Mouse (Mus musculus): ENCODE measurements at regions not wholly inside any gene's neighbourhood (a gene's known extent, or its start where the extent isn't known, plus 50 kb on each side); places are given as distances from the start of the nearest gene placed in this dataset. TPM values are rescaled to one million over a fixed set of nuclear protein-coding genes. Genes with fewer than 3 reads are reported as not detected.

- no peak for ATAC-seq (ENCODE audit: low FRiP score, low read depth)
- H3K4me3 ChIP-seq (replicated peaks; ENCODE audit: low read length) = no peak overlapping the region
- no peak overlapping the region for H3K27ac ChIP-seq (replicated peaks; ENCODE audit: low read depth, low read length)
- no peaks in the 10 kb centered on the region for H3K4me1 ChIP-seq (ENCODE audit: control insufficient read depth, insufficient read depth, low read length)
- H3K27me3 ChIP-seq (ENCODE audit: control insufficient read depth, insufficient read depth, low read length) = no peaks in the 10 kb centered on the region
- no peak for TF ChIP-seq POLR2A (IDR thresholded peaks at IDR 0.05; ENCODE audit: borderline replicate concordance, extremely low read depth, insufficient read depth, insufficient read length)
- no peak overlapping the region for H3K4me2 ChIP-seq (replicated peaks; ENCODE audit: low read depth, low read length, severe bottlenecking)
- no peaks in the 10 kb centered on the region for H3K9me3 ChIP-seq (ENCODE audit: control insufficient read depth, low read length)
- no peak for DNase-seq (ENCODE audit: low spot score)
- no peaks in the 10 kb centered on the region for H3K36me3 ChIP-seq (ENCODE audit: control insufficient read depth, insufficient read depth, low read length)
- no peak overlapping the region for H3K9ac ChIP-seq (ENCODE audit: low read depth, low read length, severe bottlenecking)
These were observed 173.0 kb downstream of the Snx13 start for GRCm38 (mm10) chr12:35220002-35220401.

GRCm38 (mm10) chr12:35216725-35217124 is 169.7 kb downstream of the Snx13 start:
- H3K4me3 ChIP-seq (replicated peaks; ENCODE audit: low read length) = no peak overlapping the region
- TF ChIP-seq POLR2A (IDR thresholded peaks at IDR 0.05; ENCODE audit: borderline replicate concordance, extremely low read depth, insufficient read depth, insufficient read length) = no peak
- H3K27me3 ChIP-seq (ENCODE audit: control insufficient read depth, insufficient read depth, low read length) = no peaks in the 10 kb centered on the region
- H3K9ac ChIP-seq (ENCODE audit: low read depth, low read length, severe bottlenecking) = no peak overlapping the region
- no peaks in the 10 kb centered on the region for H3K36me3 ChIP-seq (ENCODE audit: control insufficient read depth, insufficient read depth, low read length)
- no peak for DNase-seq (ENCODE audit: low spot score)
- H3K4me1 ChIP-seq (ENCODE audit: control insufficient read depth, insufficient read depth, low read length) = no peaks in the 10 kb centered on the region
- 67% methylated on average over 2 of the region's 2 CpGs for WGBS
- ATAC-seq (ENCODE audit: low FRiP score, low read depth) = no peak
- no peak overlapping the region for H3K4me2 ChIP-seq (replicated peaks; ENCODE audit: low read depth, low read length, severe bottlenecking)
- no peak overlapping the region for H3K27ac ChIP-seq (replicated peaks; ENCODE audit: low read depth, low read length)
- H3K9me3 ChIP-seq (ENCODE audit: control insufficient read depth, low read length) = no peaks in the 10 kb centered on the region

- H3K36me3 ChIP-seq (ENCODE audit: control insufficient read depth, insufficient read depth, low read length) = no peaks in the 10 kb centered on the region
- DNase-seq (ENCODE audit: low spot score) (no peak), ATAC-seq (ENCODE audit: low FRiP score, low read depth) (no peak)
- H3K9me3 ChIP-seq (ENCODE audit: control insufficient read depth, low read length) = no peaks in the 10 kb centered on the region
- H3K4me1 ChIP-seq (ENCODE audit: control insufficient read depth, insufficient read depth, low read length) = no peaks in the 10 kb centered on the region
- no peak overlapping the region for H3K27ac ChIP-seq (replicated peaks; ENCODE audit: low read depth, low read length)
- H3K4me2 ChIP-seq (replicated peaks; ENCODE audit: low read depth, low read length, severe bottlenecking) = no peak overlapping the region
- no peak overlapping the region for H3K9ac ChIP-seq (ENCODE audit: low read depth, low read length, severe bottlenecking)
- no peaks in the 10 kb centered on the region for H3K27me3 ChIP-seq (ENCODE audit: control insufficient read depth, insufficient read depth, low read length)
- no peak for TF ChIP-seq POLR2A (IDR thresholded peaks at IDR 0.05; ENCODE audit: borderline replicate concordance, extremely low read depth, insufficient read depth, insufficient read length)
- H3K4me3 ChIP-seq (replicated peaks; ENCODE audit: low read length) = no peak overlapping the region
These were observed 162.4 kb downstream of the Snx13 start for GRCm38 (mm10) chr12:35209399-35209798.

- no peaks in the 10 kb centered on the region for H3K36me3 ChIP-seq (ENCODE audit: control insufficient read depth, insufficient read depth, low read length)
- no peaks in the 10 kb centered on the region for H3K9me3 ChIP-seq (ENCODE audit: control insufficient read depth, low read length)
- no peak overlapping the region for H3K27ac ChIP-seq (replicated peaks; ENCODE audit: low read depth, low read length)
- H3K27me3 ChIP-seq (ENCODE audit: control insufficient read depth, insufficient read depth, low read length) = no peaks in the 10 kb centered on the region
- DNase-seq (ENCODE audit: low spot score) (no peak), ATAC-seq (ENCODE audit: low FRiP score, low read depth) (no peak)
- no peak overlapping the region for H3K4me3 ChIP-seq (replicated peaks; ENCODE audit: low read length)
- no peaks in the 10 kb centered on the region for H3K4me1 ChIP-seq (ENCODE audit: control insufficient read depth, insufficient read depth, low read length)
- no peak overlapping the region for H3K9ac ChIP-seq (ENCODE audit: low read depth, low read length, severe bottlenecking)
- no peak overlapping the region for H3K4me2 ChIP-seq (replicated peaks; ENCODE audit: low read depth, low read length, severe bottlenecking)
- WGBS = 65% methylated on average over 3 of the region's 3 CpGs
- TF ChIP-seq POLR2A (IDR thresholded peaks at IDR 0.05; ENCODE audit: borderline replicate concordance, extremely low read depth, insufficient read depth, insufficient read length) = no peak
These were observed 160.6 kb downstream of the Snx13 start for GRCm38 (mm10) chr12:35207605-35208004.

GRCm38 (mm10) chr12:35203398-35203797 is 156.4 kb downstream of the Snx13 start:
- no peak for ATAC-seq (ENCODE audit: low FRiP score, low read depth)
- no peak for TF ChIP-seq POLR2A (IDR thresholded peaks at IDR 0.05; ENCODE audit: borderline replicate concordance, extremely low read depth, insufficient read depth, insufficient read length)
- Histone ChIP-seq H3K9ac (ENCODE audit: low read depth, low read length, severe bottlenecking) (no peak overlapping the region), H3K4me3 (replicated peaks; ENCODE audit: low read length) (no peak overlapping the region), H3K27me3 (ENCODE audit: control insufficient read depth, insufficient read depth, low read length) (no peaks in the 10 kb centered on the region), H3K27ac (replicated peaks; ENCODE audit: low read depth, low read length) (no peak overlapping the region), H3K9me3 (ENCODE audit: control insufficient read depth, low read length) (no peaks in the 10 kb centered on the region), H3K4me1 (ENCODE audit: control insufficient read depth, insufficient read depth, low read length) (0 out of 2 replicates have a peak, but pooled peaks cover 2% of the 10 kb centered on the region), H3K4me2 (replicated peaks; ENCODE audit: low read depth, low read length, severe bottlenecking) (no peak overlapping the region), H3K36me3 (ENCODE audit: control insufficient read depth, insufficient read depth, low read length) (no peaks in the 10 kb centered on the region)
- DNase-seq (ENCODE audit: low spot score) = no peak
- 50% methylated on average over 1 of the region's 1 CpGs for WGBS

- no peak for TF ChIP-seq POLR2A (IDR thresholded peaks at IDR 0.05; ENCODE audit: borderline replicate concordance, extremely low read depth, insufficient read depth, insufficient read length)
- H3K9me3 ChIP-seq (ENCODE audit: control insufficient read depth, low read length) = no peaks in the 10 kb centered on the region
- no peak overlapping the region for H3K4me2 ChIP-seq (replicated peaks; ENCODE audit: low read depth, low read length, severe bottlenecking)
- WGBS = 22% methylated on average over 5 of the region's 5 CpGs
- H3K4me3 ChIP-seq (replicated peaks; ENCODE audit: low read length) = no peak overlapping the region
- H3K9ac ChIP-seq (ENCODE audit: low read depth, low read length, severe bottlenecking) = no peak overlapping the region
- H3K27ac ChIP-seq (replicated peaks; ENCODE audit: low read depth, low read length) = no peak overlapping the region
- peak; percentile 22 for DNase-seq (ENCODE audit: low spot score)
- H3K4me1 ChIP-seq (ENCODE audit: control insufficient read depth, insufficient read depth, low read length) = 0 out of 2 replicates have a peak, but pooled peaks cover 2% of the 10 kb centered on the region
- no peaks in the 10 kb centered on the region for H3K27me3 ChIP-seq (ENCODE audit: control insufficient read depth, insufficient read depth, low read length)
- no peaks in the 10 kb centered on the region for H3K36me3 ChIP-seq (ENCODE audit: control insufficient read depth, insufficient read depth, low read length)
- ATAC-seq (ENCODE audit: low FRiP score, low read depth) = no peak
These were observed 153.1 kb downstream of the Snx13 start for GRCm38 (mm10) chr12:35200110-35200509.

Small RNA genes lying in the stretch of these regions (microRNA-seq; reads per million reads assigned to microRNA genes)
- gene Gm44396 = not detected

Data from limb, embryonic 14.5 days (tissue).